Mouse (Mus musculus) kidney, adult 2 months (tissue): Measurements from ENCODE around the gene Gpr183.

Experiments
- CTCF ChIP-seq: fragments of 200-500 bp; conservative IDR thresholded peaks from 2 replicates; pipeline ENCODE4 v1.5.1; 2011; ENCODE audit warnings: low read depth, mild to moderate bottlenecking, control low read depth, low read length, moderate library complexity, mixed read lengths; ENCODE audit not compliant: insufficient read depth, insufficient read length
- POLR2A ChIP-seq: fragments of 200-500 bp; IDR thresholded peaks from one replicate; pipeline ENCODE4 v1.6.1; 2011; ENCODE audit warnings: low read depth, low read length, control low read depth

- TF ChIP-seq CTCF (no peak), POLR2A (no peak)
Measured at GRCm38 (mm10) chr14:121924876-121925275, 40.1 kb downstream of the Gpr183 start.
